Mouse (Mus musculus) stomach, postnatal 0 days (tissue): ENCODE measurements at regions not wholly inside any gene's neighbourhood (a gene's known extent, or its start where the extent isn't known, plus 50 kb on each side); places are given as distances from the start of the nearest gene placed in this dataset.

Source experiments
- CTCF ChIP-seq: IDR thresholded peaks from 2 replicates; pipeline ENCODE4 v1.5.1; 2016; ENCODE audit warnings: antibody characterized with exemption, low read depth, mild to moderate bottlenecking, moderate library complexity
- EP300 ChIP-seq: optimal IDR thresholded peaks from 2 replicates; pipeline ENCODE3; 2016; ENCODE audit warnings: antibody characterized with exemption

DNA sequence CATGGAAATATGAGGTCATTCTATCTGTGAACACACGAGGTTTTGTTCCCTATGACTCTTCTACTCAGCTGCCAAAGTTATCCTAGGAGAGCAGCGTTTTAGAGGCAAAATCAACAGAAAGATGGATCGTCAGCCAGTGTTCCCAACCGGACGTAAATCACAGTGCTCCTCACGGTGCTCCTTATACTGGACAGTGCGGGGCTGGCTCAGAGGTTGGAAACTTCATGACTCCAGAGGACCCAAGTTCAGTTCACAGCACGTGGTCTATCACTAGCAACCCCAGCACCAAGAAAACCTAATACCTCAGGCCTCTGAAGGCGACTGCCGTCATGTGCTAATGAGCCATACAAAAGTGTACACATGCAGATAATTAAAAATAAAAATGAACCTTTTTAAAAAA is 351.2 kb upstream of the Atp11b start:
- TF ChIP-seq CTCF (no peak), EP300 (no peak)
